Mouse (Mus musculus): ENCODE data around the gene Fundc1. TPM values are rescaled to one million over a fixed set of nuclear protein-coding genes. Genes with fewer than 3 reads are reported as not detected.

Fundc1 gene
- polyA plus RNA-seq, 1 experiment from 2014 or later = 22.0 TPM

DNA sequence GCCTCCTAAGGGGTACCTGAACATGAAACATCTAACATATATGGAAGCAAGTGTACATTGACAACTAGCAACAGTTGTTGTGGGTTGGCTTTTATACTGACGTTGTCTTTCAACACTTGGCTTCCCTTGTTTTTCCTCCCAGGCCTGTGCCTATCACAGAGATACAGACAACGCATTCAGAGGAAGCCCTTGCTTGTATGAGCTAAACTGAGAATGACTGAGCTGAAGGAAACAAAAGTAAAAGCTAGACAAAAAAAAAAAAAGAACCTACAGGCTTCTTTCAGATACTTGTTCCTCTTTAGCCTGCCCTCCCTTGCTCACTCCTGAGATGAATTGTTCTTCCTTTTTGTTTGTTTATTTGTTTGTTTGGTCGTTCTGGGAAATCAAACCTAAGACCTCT lies 58.1 kb downstream of the Fundc1 start:
- Histone ChIP-seq H3K36me3 (ENCODE audit: control insufficient read depth, insufficient read depth) (no peaks in the 10 kb centered on the region), H3K4me3 (ENCODE audit: low read depth, low read length) (no peak overlapping the region), H3K9ac (ENCODE audit: low read depth, low read length) (no peak overlapping the region), H3K9me3 (ENCODE audit: control insufficient read depth) (no peaks in the 10 kb centered on the region), H3K4me2 (replicated peaks; ENCODE audit: low read depth) (no peak overlapping the region), H3K27me3 (replicated peaks; ENCODE audit: control insufficient read depth, insufficient read depth, low read length) (no peaks in the 10 kb centered on the region), H3K27ac (ENCODE audit: low read depth, low read length) (no peak overlapping the region), H3K4me1 (replicated peaks; ENCODE audit: control insufficient read depth, insufficient read depth, low read length) (no peaks in the 10 kb centered on the region)
- no peak for ATAC-seq
- TF ChIP-seq CTCF (IDR thresholded peaks at IDR 0.05; ENCODE audit: low read depth) = no peak
- 64% methylated on average over 3 of the region's 3 CpGs for WGBS

DNA sequence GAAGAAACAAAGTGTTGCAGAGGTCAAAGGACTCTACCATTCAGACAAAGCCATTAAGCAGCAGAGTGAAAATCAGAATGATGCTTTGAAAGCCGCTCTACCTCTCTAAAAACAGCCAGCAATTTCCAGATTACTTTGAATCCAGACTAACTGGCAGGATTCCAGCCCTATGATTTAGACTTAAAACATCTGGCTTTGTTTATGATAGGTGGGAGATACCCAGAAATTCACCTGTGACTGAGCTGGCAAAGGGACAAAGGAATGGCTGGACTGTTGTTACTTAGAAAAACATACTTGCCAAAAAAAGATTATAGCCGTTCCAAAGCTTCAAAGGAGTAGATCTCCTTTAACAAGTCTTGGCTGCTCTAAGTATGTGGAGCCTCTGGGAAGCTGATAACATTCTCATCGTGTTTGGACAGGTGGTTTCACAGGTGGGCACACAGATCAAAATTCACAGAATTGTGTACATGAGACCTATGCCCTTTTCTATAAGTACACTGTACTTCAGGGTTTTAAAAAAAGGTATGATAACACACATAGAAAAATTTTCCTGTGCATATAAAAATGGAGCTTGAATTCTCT lies 60.0 kb downstream of the Fundc1 start:
- 42% methylated on average over 3 of the region's 3 CpGs for WGBS
- no peak overlapping the region for H3K27ac ChIP-seq (ENCODE audit: low read depth, low read length)
- no peak for TF ChIP-seq CTCF (IDR thresholded peaks at IDR 0.05; ENCODE audit: low read depth)
- no peak for ATAC-seq
- H3K36me3 ChIP-seq (ENCODE audit: control insufficient read depth, insufficient read depth) = no peaks in the 10 kb centered on the region
- no peaks in the 10 kb centered on the region for H3K9me3 ChIP-seq (ENCODE audit: control insufficient read depth)
- H3K4me3 ChIP-seq (ENCODE audit: low read depth, low read length) = no peak overlapping the region
- H3K27me3 ChIP-seq (replicated peaks; ENCODE audit: control insufficient read depth, insufficient read depth, low read length) = no peaks in the 10 kb centered on the region
- H3K4me1 ChIP-seq (replicated peaks; ENCODE audit: control insufficient read depth, insufficient read depth, low read length) = no peaks in the 10 kb centered on the region
- no peak overlapping the region for H3K4me2 ChIP-seq (replicated peaks; ENCODE audit: low read depth)
- H3K9ac ChIP-seq (ENCODE audit: low read depth, low read length) = no peak overlapping the region

All from intestine, postnatal 0 days (tissue).